Mouse (Mus musculus) thymus, adult 2 months (tissue): ENCODE data around the gene Nfat5.

Experiments used
- CTCF ChIP-seq: fragments of 200-500 bp; IDR thresholded peaks from 2 replicates; pipeline ENCODE4 v1.5.1; 2012; ENCODE audit warnings: mild to moderate bottlenecking, control low read depth, low read length, moderate library complexity, borderline replicate concordance; ENCODE audit not compliant: control insufficient read depth, poor library complexity, insufficient read depth; ENCODE audit errors: extremely low read depth
- POLR2A ChIP-seq: fragments of 200-500 bp; IDR thresholded peaks from 2 replicates; pipeline ENCODE4 v1.6.1; 2012; ENCODE audit warnings: mild to moderate bottlenecking, low read length, control low read depth, moderate library complexity; ENCODE audit not compliant: control insufficient read depth, poor library complexity, insufficient read depth; ENCODE audit errors: extremely low read depth

DNA sequence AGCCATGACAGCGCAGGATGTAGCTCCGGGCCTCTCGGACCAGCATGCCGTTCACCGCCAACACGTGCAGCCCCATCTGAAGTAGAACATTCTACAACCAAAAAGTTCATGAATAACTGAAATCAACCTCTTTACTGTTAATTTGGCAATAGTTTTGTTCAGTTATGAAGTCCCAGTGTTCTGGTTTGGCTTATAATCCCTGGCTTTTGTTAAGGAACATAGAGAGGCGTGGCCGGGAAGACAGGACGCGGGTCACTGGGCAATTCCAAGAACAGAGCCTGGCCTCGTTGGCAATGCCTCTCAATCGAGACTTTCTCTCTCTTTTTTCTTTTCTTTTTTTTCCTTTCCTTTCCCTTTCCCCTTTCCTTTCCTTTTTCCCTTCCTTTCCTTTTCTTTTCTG lies 123.7 kb downstream of the Nfat5 start:
- TF ChIP-seq POLR2A, result no peak
- TF ChIP-seq CTCF, result no peak
